Mouse (Mus musculus) spleen, adult 18-20 months (tissue): ENCODE results near the gene Reg4.
A peak's percentile ranks its signal among the peaks of the same experiment; 100 is the strongest.

Experiments used
- DNase-seq, 2 experiments: peaks; one replicate each; pipeline ENCODE4 v3.0.0; 2022; ENCODE audit warnings: mixed read lengths in 2 of 2

The Reg4 gene

DNA sequence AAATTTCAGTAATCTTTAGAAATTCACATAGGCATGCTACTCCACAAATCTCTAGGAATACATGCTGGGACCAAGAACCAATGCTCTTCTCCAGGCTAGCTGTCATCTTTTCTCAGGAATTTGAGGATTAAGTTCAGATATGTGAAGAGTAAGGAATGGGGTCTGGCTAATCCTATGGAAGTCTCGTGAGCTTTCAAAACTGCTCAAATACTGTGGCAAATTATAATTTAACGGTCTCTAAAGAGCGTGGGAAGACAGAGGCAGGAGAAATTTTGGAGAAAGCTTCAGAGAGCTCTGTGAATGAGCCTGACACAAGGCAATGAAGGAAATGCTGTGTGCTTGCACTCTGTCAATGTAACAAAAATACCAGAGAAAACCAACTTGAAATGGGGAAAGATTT lies 16.2 kb downstream of the Reg4 start:
- DNase-seq = no peak

DNA sequence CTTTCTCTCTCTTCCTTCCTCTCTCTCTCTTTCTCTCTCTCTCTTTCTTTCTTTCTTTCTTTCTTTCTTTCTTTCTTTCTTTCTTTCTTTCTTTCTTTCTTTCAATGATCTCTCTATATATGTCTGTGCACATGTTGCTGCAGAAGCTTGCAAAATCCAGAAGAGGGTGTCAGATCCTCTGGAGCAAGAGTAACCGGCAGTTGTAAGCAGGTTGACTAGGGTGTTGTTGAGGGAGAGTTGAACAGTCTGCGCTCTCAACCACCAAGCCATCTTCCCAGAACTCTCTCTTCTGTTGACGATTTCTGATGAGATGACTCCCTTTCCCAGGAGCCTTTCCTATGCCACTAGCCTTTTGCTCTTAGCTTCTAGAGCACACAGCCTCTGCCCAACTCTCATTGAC lies 20.1 kb downstream of the Reg4 start:
- DNase-seq = no peak

DNA sequence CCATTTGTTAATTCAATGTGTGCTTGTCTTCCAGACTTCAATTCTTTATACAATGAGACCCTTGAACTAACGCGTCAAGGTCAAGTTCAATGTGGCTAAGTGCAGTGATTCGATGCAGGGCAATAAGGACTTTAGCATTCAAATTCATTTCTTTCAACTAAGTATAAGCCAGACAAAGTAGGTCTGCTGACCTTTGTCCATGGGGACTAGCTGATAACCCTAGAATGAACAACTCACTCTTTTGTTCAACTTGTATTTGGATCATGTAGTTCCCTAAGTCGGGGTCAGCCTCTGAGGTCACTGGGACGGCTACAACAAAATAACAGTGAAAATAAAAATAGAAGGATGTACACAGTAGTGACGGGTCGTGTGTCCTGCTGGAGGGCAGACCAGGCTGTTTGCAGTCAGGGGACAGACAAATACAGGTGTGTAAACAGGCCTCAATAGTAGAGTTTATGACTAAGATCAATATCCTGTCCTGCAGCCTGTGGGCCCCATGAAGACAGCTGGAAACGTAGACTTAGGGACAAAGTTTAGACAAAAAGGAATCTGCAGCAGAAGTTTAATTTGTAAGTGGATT lies 20.6 kb downstream of the Reg4 start:
- DNase-seq = no peak

DNA sequence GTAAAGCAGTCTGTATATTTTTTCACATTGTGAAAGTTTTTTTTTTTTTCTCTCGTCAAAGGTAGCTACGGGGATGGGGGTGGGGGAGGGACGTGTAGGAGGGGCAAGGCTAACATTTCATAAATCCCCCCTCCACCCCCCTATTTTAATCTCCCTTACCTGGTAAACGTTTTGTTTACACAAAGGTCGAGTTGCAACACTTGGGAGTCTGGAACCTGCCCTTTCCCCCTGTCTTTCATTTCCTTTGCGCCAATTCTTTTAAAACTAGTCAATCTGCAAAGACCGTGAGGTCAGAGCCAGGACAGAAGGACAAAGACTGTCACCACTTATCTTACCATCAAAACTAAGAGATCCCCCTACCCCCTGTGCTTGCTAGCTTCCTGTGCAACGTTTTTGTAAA lies 23.9 kb downstream of the Reg4 start:
- DNase-seq = no peak

DNA sequence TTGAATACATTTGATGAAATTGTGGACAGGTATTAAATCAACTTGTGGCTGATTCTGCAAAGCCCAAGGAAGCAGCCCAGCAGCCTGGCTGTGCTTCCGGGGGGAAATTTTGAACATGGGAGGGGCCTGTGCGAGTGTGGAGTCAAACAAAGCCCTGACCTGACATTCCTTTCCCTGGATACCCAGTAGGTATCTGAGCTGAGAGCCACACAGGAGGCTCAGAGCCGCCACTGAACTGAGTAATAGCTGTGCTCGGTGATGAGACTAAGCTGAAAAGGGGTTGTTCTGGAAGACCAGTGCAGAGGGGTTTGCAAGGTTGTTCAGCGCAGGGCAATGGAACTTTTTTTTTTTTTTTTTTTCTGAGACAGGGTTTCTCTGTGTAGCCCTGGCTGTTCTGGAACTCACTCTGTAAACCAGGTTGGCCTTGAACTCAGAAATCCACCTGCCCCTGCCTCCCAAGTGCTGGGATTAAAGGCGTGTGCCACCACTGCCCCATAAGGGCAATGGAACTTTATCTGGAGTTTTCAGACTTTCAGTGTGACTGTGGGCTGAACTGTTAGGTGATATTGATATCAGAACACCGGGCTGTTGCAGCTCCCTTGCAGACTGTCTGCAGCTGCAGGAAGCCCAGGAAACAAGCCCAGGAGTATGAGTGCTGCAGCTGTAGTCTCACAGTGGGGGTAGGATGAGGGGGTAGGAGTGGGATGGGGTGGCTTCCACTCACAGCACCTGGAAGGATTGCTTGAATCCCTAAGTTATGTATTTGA lies 25.2 kb downstream of the Reg4 start:
- DNase-seq = no peak

DNA sequence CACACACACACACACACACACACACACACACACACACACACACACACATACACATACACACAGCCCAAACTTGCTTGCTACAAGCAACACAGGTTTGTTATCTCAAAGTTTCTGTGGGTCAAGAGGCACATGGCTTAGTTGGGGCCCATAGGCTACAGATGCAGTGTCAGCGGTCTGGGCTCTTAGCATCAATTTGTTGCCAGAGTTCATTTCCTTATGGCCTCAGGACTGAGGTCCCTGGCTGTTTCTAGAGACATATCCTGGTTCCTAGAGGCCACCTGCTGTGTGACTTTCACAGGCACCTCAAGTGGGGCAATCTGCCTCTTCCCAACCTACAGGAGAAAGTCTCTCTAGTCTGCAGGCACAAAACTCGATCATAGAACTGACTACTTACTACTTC lies 27.4 kb downstream of the Reg4 start:
- DNase-seq = no peak

DNA sequence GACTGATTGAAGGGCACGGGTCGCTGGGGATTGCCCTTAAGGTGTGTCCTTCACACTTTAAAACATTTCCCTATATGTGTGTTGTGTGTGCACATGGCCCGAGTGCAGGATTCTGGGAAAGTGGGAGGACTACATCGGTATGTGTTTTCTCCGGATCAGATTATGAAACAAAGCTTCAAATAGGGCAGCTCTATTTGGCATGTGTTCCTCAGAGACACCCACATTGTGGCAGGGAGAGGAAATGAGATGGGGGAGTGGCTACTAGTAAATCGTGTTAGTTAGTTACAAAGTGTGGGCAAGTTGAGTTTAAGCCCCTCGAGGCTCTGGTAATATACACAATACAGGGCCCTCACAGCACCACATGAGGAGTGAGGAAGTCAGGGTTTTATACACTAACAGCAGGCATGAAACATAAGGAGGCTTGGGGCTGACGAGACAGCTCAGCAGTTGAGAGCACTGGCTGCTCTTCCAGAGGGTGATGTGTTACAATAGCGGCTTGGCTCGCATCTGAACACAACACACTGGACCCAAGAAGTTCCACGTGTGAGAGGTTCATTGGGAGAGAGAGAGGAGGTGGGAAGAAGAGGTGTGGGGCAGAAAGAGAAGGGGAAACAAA lies 28.0 kb downstream of the Reg4 start:
- no peak for DNase-seq

DNA sequence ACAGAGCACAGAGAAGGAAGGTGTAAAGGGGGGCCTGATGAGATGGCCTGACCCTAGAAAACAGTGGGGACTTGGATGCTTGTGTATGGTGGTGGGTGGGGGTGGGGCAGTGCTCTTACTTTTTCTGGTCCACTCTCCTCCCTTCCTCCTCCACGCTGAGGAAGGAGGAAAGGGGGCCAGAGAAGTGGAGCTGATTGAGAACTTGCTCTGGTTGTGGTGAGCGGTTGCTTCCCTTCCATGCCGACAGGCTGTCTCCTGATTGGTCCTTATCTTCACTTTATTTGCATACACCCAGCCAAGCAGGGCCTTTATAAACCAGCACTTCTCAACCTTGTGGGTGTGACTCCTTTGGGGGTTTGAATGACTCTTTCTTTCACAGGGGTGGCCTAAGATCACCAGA lies 32.1 kb downstream of the Reg4 start:
- no peak for DNase-seq

DNA sequence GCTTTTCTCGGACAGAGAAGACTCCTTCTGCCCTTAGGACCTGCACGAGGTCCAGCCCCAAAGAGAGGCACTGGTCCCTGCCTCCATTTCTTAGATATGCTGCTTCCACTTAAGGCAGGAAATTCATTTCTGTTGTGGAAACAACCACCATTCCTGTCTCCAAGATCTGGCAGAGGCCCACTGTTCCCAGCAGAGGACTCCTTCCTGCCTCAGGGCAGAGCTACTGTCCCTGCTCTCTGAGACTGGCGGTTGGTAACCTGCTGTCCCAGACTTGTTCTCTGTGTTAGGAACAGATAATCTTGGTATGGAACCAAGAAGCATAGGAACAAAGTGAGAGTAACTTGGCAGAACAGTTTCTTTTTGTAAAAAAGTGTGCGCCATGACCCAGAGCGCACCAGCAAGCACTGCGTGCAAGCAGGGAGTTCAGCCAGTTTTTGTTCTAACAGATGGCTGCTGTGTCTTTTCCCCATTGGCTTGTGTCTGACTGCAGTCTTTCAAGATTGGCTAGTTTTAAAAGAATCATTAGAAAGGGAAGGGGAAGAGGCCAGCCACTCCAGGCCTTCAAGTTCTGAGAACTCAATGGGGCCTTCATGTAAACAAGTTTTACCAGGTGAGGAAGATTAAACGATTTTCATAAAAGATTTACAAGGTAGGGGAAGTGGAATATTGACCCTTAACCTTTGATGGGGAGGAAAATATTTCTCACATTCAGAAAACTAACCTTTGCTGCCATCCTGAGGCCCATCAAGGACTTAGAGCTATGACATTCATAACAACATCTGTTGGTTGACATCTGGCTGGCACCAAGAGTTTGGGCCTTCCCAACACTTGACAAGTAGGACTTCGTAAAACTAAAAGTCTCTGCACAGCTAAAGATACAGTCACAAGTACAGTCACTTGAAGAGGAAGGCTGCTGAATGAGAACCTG lies 33.0 kb downstream of the Reg4 start:
- no peak for DNase-seq

DNA sequence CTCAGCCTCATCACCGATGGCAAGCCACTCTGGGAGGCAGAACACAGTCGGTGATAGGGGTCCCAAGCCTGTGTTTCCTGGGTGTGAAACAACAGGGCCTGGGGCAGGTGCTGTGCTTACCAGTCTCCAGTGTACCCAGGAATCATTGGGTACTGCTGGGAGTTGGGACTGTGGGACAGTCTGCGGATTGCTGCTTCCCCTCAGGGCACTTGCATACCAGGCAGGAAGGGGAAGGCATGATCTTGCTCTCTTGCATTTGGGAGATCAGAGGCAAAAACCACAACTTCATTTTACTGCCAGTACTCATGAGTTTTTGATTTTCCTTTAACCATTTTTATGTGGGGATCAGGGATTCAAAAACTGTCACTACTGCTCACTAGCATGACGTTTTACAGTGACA lies 36.8 kb downstream of the Reg4 start:
- DNase-seq = no peak

DNA sequence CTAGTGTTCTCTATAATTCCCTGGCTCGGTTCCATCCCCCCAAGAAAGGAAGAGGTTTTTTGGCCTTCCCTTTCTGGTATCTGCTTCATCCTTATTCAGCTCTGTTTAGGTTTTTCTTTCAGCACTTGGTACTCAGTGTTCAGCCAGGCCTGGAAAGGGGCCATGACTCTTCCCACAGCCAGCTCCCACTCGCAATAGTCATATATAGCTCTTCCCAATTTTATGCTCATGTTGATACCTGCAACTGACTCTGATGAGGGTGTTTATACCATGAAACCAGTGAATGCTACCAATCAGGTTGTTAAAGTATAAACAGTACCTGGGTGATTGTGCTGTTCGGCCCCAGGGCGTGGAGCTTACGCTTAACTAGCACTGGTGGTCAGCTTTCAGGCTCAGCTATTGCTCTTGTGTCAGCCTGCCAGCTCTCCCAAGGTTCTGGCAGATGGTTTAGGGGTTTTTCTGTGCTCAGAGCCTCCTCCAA lies 37.4 kb downstream of the Reg4 start:
- DNase-seq = peak in 1 of 2 experiments; percentile 4

DNA sequence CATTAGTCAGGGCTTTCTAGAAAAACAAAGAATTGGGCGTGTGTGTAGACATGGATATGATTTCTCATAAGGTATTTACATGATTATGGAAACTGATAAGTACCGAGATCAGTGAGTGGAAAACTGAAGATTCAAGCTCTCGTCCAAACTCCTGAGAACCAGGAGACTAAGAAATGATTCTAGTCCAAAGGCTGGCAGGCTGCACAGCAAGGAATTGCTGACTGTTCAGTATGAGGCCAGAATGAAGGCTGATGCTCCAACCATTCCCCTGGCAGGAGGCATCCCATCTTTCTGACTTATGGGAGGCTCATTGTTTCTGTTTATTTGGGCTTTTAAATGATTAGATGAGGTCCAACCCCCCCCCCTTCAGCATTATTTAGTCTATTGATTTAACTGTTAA lies 38.6 kb downstream of the Reg4 start:
- no peak for DNase-seq

DNA sequence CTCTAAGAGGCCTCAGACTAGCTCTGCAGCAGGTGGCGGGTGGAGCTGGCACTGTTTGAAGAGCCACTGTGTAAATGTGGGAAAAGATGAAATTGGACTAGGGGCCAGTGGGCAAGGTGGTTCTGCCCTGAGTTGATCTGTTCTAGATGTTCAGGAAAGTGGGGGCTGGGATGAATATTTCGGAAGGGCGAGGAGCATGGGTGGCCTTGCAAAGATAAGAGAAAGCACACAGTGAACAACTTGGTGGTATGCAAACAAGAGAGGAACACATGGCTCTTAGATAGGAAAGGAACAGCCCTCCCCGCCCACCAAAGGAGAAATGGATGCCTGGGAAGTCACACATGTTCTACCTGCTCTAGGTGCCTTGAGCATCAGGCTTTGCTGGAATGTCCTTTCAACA lies 39.5 kb downstream of the Reg4 start:
- no peak for DNase-seq

DNA sequence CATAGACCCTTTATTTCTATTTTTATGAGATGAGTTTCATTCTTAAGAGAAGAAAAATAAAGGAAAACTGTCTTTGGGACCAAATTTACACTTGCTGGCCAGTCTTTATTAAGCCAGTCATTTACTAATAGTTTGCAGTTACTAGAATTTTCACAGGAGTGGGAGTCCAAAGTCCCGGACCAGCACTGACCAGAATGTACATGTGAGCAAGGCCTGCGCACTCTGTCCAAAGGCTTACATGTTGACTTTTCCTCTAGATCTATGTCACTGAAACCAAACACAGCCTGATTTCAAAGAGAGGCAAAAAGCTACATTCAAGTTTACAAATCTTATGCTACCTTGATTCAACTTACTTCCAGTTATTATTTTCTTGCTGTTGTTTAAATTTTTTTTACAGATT lies 40.2 kb downstream of the Reg4 start:
- no peak for DNase-seq

DNA sequence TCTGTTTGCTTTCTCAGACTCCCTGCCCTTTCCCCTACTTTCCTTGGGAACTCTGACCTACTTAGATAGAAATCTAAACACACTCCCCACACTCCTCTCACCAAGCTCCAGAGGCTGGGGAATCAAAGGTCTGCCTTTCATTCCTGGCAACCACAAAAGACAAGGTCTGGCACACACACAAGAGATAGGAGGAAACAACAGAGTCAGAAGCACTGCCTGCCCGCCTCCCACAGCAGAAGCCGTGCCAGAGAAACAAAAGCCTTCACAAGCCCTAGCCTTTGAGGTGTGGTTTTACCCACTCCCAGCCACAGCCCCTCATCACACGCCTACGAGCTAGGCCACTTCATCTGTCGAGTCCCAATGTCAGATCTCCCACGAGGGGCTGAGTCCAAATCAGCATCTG lies 45.3 kb downstream of the Reg4 start:
- DNase-seq = no peak

DNA sequence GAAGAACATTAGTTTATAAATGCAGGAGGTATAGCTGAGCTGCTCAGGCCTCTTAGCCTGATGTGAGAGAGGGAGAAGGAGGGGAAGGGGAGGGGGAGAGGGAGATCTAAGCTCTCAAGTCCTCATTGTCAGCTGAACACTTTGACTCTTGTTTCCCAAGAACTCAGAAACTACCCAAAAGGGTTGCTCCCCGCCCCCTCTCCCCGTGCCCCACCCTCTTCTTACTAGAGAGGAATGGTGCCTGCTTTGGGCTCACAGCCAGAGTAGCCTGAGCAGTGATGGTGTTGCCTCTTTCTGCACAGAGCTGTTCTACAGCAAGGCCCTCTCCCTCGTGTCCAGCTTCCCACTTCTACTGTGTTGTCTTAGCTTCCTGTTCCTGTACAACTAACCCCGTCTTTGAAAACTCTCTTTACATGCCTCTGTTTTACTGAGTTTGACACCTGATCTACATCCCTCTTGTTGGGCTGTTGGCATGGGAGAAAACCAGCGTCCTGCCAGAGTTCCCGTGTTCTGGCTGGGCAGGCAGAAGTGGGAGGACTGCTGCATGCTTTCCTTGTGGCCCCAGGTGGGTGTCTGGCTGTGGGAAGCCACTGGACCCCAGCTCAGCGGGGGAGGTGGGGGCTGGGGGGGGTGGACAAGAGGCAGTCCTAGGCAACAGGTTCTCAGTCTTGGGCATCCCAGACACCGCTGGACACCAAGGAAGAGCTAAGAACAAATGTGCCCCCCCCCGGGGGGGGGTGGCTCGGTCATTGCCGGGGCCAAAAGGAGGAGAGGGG lies 51.9 kb downstream of the Reg4 start:
- no peak for DNase-seq

DNA sequence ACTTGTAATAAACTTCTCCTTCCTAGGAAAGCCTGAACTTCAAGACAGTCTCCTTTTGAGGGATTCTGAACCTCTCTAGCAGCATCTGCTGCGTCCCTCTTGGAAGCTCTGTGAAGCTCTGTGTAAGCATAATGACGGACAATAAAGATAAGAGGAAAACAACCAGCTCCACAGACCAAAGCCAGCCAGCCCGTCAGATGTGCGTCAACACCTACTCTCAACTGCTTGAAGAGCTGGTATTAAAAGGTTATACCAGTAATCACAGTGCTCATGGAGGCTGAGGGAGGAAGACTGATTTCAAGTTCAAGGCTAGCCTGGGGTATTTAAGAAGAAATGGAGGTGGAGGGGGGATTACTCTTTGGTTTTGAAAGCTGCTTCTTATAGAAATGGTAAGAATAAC lies 57.7 kb downstream of the Reg4 start:
- DNase-seq = no peak

DNA sequence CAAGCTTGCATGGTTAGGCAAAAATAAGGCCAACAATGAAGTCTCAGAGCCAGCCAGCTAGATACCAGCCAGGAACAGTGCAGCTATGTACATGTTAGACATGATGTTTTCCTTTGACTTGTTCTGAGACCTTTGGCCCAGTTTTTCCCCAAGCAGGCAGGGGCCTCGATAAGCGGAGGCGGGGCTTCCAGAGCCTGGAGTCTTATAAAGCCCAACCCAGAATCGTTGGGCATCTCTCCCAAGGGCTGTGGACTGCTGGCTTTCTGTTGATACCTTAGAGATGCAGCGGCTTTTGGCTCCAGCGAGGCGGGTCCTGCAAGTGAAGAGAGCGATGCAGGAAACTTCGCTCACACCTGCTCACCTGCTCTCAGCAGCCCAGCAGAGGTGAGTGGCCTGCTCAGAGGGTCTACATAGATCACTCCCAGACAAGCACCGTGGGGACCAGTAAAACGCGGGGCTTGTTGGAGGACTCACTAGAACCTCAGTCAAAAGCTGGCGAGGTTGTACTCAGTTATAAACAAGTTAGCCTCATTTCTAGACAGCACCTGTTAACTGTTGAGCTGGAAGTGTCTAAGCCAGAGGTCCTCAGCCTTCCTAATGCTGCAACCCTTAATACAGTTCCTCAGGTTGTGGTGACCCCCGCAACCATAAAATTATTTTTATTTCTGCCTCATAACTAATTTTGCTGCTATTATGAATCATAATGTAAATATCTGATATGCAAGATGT lies 58.4 kb downstream of the Reg4 start, which contains the start of gene Hmgcs2:
Gene Hmgcs2 (plus strand): TSS at position 232 of the 729 bp plus-strand sequence.
- DNase-seq = peak; percentile 6 to 10

DNA sequence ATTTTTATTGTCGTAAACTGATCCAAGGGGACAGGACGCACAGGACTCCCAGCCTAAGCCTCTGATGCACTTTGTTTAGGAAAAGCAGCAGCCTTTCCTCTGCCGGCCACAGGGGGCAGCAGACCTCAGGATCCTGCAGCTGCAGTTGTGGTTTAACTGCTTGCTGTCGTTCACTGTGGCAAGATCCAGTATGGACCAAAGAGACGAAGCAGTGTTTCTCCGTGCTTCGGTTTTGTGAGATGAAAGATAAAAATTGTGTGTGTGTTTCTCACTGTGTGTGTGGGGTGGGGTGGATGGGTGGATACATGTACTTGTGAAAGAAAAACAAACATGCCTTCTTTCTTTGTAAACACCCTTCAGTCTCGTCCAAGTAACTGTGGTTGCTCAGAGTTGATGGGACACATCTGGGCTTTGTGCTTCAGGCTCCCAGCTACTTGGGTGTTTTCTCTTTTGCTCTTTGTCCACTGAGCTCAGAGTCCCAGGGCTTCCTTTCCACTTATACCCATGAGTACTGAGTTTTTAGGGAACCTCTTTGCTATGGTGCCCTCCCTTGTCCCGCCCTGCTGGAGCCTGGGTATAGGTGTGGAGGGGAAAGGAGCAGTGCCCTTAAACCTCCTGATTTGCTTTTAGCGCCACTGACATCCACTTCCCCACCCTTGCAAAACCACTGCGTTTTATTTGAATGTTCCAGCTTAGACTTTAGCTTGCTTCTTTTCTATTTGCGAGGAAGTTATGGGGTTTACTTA lies 59.1 kb downstream of the Reg4 start:
- peak; percentile 9 to 35 for DNase-seq

DNA sequence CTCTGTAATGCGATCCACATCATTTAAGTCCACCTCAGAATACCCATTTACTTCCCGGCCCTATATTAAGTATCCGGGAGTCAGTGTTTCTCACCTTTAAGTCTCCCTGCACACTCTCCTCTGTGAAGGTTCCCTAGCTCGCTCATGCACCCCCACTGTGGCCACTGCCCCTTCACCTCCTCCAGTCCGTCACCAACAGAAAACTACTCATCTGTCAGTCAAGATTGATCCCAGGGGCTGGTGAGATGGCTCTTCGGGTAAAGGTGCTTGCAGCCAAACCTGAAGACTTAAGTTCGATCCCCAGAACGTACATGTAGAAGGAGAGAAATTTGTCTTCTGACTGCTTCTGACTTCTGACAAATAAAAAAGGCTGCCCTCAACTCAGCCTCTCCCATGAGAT lies 60.5 kb downstream of the Reg4 start:
- DNase-seq = no peak

DNA sequence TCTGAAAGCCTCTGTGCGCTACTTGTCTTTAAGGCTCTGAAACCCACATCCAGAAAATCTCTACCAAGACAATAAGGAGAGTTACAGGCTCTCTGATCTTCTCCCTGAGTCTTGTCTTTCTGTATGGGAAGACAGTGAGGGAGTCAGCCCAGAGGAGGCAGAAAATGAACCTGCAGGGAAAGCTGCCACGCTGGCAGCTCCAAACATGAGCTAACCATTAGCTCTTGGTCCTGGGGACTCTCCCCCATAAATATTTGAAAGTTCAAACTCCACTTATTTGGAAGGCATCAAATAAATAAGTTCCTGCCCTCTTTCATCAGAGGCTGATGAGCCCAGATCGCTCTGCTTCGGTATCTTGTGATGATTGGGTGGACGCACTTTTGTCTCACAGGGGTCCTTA lies 61.2 kb downstream of the Reg4 start:
- no peak for DNase-seq
